Mouse (Mus musculus) R1 (cell line): ENCODE measurements at regions not wholly inside any gene's neighbourhood (a gene's known extent, or its start where the extent isn't known, plus 50 kb on each side); places are given as distances from the start of the nearest gene placed in this dataset.
"Not testable (repeated sequence)": the region's sequence is repeated elsewhere in the genome, so short reads cannot be mapped to it uniquely, and the experiment has no call there.

ENCODE experiments used
- DNase-seq: peaks from one replicate; pipeline ENCODE4 v3.0.0-alpha.2; 2018; ENCODE audit warnings: low read depth, low spot score

GRCm38 (mm10) chr11:9932360-9933265 lies 740.9 kb downstream of the Abca13 start:
- no peak for DNase-seq

DNA sequence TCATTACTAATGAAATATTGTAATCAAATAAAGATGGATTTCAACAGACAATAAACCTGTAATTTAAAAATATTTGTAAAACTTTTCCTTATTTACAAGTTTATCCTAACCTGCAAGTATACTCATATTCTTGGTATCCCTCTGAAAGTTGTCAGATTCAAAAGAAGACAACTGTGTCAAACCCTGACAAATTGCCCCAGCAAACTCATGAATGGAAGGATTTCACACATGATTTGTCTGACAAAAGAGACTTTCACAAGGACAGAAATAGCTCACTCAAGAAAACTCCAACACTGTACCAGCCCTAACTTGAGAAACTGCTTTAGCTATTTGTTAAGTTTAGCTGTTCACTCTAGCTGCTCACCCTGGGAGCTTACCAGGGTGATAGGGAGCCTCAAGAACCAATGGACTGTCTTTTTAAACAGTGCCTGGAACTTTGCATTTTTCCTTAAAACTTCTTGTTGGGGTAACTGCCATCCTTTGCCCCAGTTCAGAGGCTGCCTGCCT lies 771.0 kb downstream of the Abca13 start:
- no peak for DNase-seq

GRCm38 (mm10) chr11:9982974-9983373 lies 791.2 kb downstream of the Abca13 start:
- DNase-seq = peak; percentile 81

DNA sequence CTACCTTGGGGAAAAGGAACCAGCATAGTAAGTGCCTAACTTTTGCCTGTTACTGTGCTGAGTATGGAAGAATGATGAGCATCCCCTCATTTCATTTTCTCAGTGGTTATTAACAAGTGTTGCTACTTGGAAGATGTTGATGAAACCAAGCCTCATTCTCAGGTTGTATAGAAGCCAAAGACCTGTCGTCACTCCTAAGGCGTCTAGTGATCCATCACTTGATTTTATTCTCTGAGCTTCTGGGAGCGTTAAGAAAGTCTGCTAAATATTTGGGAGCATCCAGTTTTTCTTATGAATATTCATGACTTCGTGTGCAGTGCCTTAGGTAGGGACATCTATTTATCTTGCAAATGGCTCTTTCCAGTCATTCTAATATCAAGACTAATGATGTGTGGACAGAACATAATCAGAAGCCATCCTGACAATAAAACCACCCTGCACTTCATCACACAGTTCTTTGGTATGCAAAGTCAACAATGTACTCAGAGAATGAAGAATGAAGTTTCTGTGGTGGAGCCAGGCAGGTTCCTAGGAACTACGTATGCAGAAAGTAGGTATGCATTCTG lies 802.9 kb downstream of the Abca13 start:
- peak; percentile 9 for DNase-seq

DNA sequence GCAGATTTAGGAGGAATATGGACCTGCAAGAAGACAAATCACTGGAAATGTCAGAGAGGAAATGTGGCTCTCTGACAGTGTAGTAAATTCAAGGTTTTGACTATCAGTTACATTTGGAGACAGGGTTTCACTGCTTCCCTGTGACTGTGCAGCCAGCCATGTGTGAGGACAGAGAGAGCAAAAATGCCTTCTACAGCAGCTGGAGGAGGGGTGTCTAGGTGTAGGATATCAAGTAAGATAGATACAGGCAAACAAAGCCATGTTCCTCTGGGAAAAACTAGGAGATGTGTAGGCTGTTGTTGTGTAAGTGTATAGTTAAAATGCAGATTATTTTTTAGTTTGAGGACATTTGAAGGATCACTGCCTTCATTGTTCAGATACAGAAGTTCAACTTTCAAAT lies 803.6 kb downstream of the Abca13 start:
- no peak for DNase-seq

DNA sequence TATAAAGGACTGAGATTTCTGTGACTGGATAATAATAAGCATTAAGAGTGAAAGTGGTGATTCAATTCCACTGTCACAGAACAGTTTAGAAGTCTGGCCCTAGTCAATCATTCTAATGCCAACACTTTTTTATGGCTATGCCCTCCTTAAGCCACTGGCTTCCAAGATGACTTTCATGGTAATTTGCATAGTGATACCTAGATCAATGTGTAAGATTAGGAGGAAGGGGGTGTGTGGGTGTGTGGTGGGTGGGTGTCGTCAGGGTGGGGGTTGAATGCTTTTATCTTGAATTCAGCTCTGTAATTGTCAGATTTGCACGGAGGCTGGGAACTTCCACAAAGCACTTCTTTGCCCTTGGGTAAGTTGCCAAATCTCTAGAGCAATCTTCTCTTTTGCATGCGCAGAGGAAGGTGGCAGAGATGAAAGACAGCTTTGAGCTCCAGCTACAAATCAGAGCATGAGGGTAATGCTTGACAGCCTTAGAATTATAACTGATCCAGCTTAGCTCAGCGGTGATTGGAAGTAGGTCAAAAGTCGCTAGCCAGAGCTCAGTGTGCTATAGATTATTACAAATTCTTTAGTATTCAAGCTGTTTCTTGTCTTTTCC lies 805.9 kb downstream of the Abca13 start:
- no peak for DNase-seq

DNA sequence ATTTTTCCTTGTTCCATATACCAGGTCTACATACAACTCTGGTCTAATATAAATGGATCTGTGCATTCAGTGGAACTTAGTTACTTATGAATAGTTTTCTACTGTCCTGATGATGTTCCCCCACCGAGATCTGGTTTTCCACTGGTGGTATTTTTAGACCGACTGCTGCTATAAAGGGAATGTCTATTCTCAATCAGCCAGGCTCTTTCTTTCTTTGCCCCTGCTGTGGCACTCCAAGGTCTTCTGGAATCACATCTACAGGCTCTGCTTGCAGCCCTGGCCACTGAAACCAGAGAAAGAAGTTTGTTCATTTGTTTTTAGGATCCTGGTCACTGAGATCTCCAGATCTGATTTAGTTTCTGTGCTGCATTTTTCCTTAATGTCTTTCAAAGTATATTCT lies 810.4 kb downstream of the Abca13 start:
- no peak for DNase-seq

DNA sequence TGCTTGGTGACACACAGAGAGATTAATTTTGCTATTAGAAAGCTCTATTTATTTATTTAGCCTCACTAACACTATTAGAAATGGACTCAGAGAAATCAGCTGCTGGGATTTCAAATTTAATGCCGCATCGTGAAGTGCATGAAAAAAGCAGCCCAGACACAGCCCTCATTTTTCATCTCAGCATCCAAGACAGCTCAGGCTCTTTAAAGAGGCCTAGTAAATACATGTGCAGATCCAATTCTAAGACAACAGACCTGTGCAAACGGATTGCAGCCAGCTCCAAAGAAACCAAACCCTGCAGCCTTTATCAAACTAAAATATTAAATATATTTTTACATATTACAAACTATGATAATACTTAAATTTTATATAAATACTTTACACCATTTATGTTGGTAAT lies 815.1 kb downstream of the Abca13 start:
- DNase-seq = no peak

GRCm38 (mm10) chr11:10046593-10046992 lies 854.9 kb downstream of the Abca13 start:
- DNase-seq = no peak

GRCm38 (mm10) chr11:10051584-10052210 lies 860.0 kb downstream of the Abca13 start:
- peak; percentile 76 for DNase-seq

GRCm38 (mm10) chr11:10071881-10072280 lies 880.1 kb downstream of the Abca13 start:
- no peak for DNase-seq

GRCm38 (mm10) chr11:10087939-10088338 lies 896.2 kb downstream of the Abca13 start:
- peak; percentile 85 for DNase-seq

- not testable (repeated sequence) for DNase-seq
These were observed 910.6 kb downstream of the Abca13 start for GRCm38 (mm10) chr11:10102314-10102713.

DNA sequence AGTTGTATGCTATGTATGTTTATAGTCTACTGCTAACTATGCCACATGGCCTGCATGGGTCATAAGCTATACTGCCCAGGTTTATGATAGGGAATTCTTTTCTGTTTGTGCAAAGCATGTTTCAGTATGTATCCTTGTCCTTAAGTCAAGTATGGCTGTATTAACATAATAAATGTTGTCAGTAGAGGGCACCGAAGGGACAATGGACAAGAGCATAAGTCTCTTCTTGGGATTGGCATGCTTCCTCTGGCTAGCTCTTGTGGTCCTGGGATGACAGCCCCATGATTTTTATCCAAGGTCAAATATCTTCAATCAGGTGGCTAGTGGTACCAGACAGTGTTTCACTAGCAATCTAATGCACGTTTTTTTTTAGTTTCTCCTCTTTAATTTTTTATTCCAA lies 913.3 kb downstream of the Abca13 start:
- no peak for DNase-seq

GRCm38 (mm10) chr11:10142161-10142560 lies 950.4 kb downstream of the Abca13 start:
- no peak for DNase-seq

- no peak for DNase-seq
These were observed 957.4 kb downstream of the Abca13 start for GRCm38 (mm10) chr11:10149160-10149559.

GRCm38 (mm10) chr11:10153836-10154235 lies 960.2 kb upstream of the Vwc2 start:
- DNase-seq = no peak

DNA sequence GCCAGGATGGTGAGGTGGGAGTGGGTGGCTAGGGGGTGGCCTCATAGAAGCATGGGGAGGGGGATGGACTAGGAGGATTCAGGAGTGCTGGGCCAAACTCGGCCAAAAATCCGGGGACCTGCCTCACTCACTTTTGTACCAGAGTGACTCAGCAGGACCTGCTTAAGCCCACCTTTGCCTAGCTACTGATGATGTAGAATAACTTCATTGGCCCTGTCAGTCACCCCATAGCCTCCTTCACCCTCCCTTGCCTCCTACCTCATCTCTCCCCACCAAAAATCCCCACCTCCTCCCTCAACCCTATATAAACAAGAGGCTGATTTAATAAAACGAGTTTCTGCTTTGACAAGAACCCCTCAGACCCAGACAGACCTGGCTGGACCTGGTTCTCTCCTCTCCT lies 920.3 kb upstream of the Vwc2 start:
- no peak for DNase-seq

- DNase-seq = no peak
These were observed 919.2 kb upstream of the Vwc2 start for GRCm38 (mm10) chr11:10194774-10195173.

DNA sequence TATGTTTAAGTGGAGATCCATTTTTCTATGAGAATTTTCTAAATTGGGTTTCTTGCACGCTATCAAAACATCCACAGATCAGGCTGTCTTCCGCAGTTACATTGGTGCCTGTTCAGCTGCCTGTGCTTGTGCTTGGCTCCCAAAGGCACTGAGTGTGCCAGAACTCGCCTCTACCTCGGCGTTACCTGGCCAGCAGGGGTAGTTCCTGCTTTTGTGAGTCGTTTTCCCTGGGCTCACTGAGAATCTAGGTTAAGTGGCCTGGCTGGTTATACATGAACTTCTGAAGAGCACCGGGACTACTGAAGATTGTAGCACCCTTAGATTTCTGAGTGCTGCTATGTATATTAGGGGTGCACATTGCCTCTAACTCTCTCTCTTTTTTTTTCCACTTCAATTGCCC lies 913.0 kb upstream of the Vwc2 start:
- DNase-seq = no peak

GRCm38 (mm10) chr11:10205257-10205656 lies 908.8 kb upstream of the Vwc2 start:
- DNase-seq = peak; percentile 46
